Mouse (Mus musculus): ENCODE data around the gene Mad2l1. TPM values are rescaled to one million over a fixed set of nuclear protein-coding genes. Genes with fewer than 3 reads are reported as not detected.

The Mad2l1 gene
- polyA plus RNA-seq (2017; shearing (Covaris generic)): 24.3 TPM

GRCm38 (mm10) chr6:66535028-66535862 lies at the start of gene Mad2l1:
TSS of gene Mad2l1 (plus strand) at chr6:66535390.

GRCm38 (mm10) chr6:66559996-66560395 lies 24.8 kb downstream of the Mad2l1 start, which contains the start of gene Vmn1r32:
TSS of gene Vmn1r32 (minus strand) at chr6:66560096.

Other genes starting within 250 kb of the Mad2l1 start
- not detected for gene Vmn1r32, start 24.7 kb downstream of the Mad2l1 start, polyA plus RNA-seq (2017; shearing (Covaris generic))
- gene Vmn1r33, start 82.9 kb downstream of the Mad2l1 start, polyA plus RNA-seq (2017; shearing (Covaris generic)): not detected
- not detected for gene Vmn1r34, start 108.5 kb downstream of the Mad2l1 start, polyA plus RNA-seq (2017; shearing (Covaris generic))
- not detected for gene Vmn1r35, start 150.5 kb downstream of the Mad2l1 start, polyA plus RNA-seq (2017; shearing (Covaris generic))
- gene Vmn1r36, start 183.8 kb downstream of the Mad2l1 start, polyA plus RNA-seq (2017; shearing (Covaris generic)): not detected
- not detected for gene Vmn1r37, start 194.0 kb downstream of the Mad2l1 start, polyA plus RNA-seq (2017; shearing (Covaris generic))
- gene Vmn1r38, start 247.2 kb downstream of the Mad2l1 start, polyA plus RNA-seq (2017; shearing (Covaris generic)): 0.07 TPM

Data from CD4-positive, CD25-positive, alpha-beta regulatory T cell, adult 9 weeks (primary cell).